Mouse (Mus musculus) embryonic facial prominence, embryonic 10.5 days (tissue): Measurements from ENCODE around the gene Gm12117. TPM values are rescaled to one million over a fixed set of nuclear protein-coding genes. Genes with fewer than 3 reads are reported as not detected.

Experiments used
- DNase-seq: peaks from one replicate; pipeline ENCODE4 v3.0.0-alpha.2; 2017; ENCODE audit warnings: low spot score
- H3K27ac ChIP-seq: fragments of 300-500 bp; sonication (generic); replicated peaks from 2 replicates; pipeline ENCODE4 v1.5.1; 2016; ENCODE audit warnings: mild to moderate bottlenecking
- H3K27me3 ChIP-seq: fragments of 300-500 bp; sonication (generic); replicated peaks from 2 replicates; pipeline ENCODE4 v1.6.1; 2016; ENCODE audit warnings: low read depth, mild to moderate bottlenecking; ENCODE audit not compliant: poor library complexity, severe bottlenecking
- H3K36me3 ChIP-seq: fragments of 300-500 bp; sonication (generic); replicated peaks from 2 replicates; pipeline ENCODE4 v1.6.1; 2016; ENCODE audit warnings: mild to moderate bottlenecking, moderate library complexity
- H3K4me1 ChIP-seq: fragments of 300-500 bp; sonication (generic); 2 replicates; pipeline ENCODE4 v1.6.1; 2016
- H3K4me3 ChIP-seq: fragments of 300-500 bp; sonication (generic); 2 replicates; pipeline ENCODE4 v1.5.1; 2016; ENCODE audit warnings: mild to moderate bottlenecking, moderate library complexity
- H3K9me3 ChIP-seq: fragments of 300-500 bp; sonication (generic); 2 replicates; pipeline ENCODE4 v1.6.1; 2016; ENCODE audit warnings: mild to moderate bottlenecking
- WGBS: fragments of 180-500 bp; shearing (Covaris S2); methylation state at CpG from one replicate; pipeline ENCODE4 v1.1.7; 2016; 5-methylcytosine and 5-hydroxymethylcytosine counted together
- polyA plus RNA-seq: library from polyadenylated mRNA; unstranded; fragments of >200 nt; fragmentation: Nextera tagmentation; extraction: Ambion mirVana; gene quantifications from 2 replicates; pipeline ENCODE4 v1.2.1, GENCODE M21; 2016

Gm12117 gene
- polyA plus RNA-seq, 1 experiment from 2014 or later, result not detected

DNA sequence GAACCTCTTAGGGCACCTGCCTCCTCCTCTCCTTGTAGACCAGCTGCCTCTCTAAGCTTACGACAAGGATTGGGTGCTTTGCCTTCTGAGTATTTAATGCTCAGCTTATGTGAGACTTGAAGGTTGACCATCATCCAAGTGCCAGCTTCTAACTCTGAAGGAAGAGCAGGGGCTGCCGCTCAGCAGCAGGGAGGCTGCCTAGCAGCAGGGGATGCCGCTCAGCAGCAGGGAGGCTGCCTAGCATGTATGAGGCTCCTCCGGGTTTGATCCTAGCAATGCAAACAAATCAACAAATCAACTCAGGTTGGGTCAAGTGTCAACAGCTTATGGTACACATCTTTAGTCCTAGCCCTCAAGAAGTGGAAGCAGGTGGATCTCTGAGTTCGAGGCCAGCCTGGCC lies 44.5 kb downstream of the Gm12117 start:
- H3K4me1 ChIP-seq, result 0 out of 2 replicates have a peak, but pooled peaks cover 3% of the 10 kb centered on the region
- WGBS, result 69% methylated on average over 5 of the region's 5 CpGs
- H3K4me3 ChIP-seq, result no peak overlapping the region
- H3K27ac ChIP-seq, result no peak overlapping the region
- H3K36me3 ChIP-seq, result no peaks in the 10 kb centered on the region
- no peak for DNase-seq
- no peaks in the 10 kb centered on the region for H3K9me3 ChIP-seq
- no peaks in the 10 kb centered on the region for H3K27me3 ChIP-seq

DNA sequence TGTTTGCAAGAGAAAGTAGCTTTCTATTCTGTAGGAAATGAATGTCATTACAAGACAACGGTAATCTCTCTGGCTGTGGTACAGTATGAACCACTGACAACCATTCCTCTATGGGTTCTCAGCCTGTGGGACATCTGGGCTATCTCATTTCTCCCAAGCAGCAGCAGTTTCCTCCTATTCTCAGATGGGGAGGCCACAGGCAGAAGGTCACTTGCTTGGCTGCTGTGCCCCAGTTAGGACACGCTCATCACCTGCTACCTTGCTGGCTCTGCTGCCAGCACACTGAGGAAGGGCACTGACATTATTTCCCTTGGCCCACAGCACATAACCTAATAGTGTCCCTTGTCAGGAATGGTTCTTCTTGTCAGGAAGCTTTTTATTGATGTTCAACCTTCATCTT lies 48.4 kb downstream of the Gm12117 start:
- H3K27me3 ChIP-seq, result no peaks in the 10 kb centered on the region
- no peaks in the 10 kb centered on the region for H3K36me3 ChIP-seq
- no peak overlapping the region for H3K27ac ChIP-seq
- H3K9me3 ChIP-seq, result no peaks in the 10 kb centered on the region
- WGBS, result 96% methylated on average over 2 of the region's 2 CpGs
- no peak for DNase-seq
- H3K4me1 ChIP-seq, result peaks cover 20% of the 10 kb centered on the region
- no peak overlapping the region for H3K4me3 ChIP-seq

GRCm38 (mm10) chr11:33226516-33226915 lies 50.0 kb downstream of the Gm12117 start:
- Histone ChIP-seq H3K27me3 (no peaks in the 10 kb centered on the region), H3K27ac (no peak overlapping the region), H3K9me3 (no peaks in the 10 kb centered on the region), H3K4me3 (no peak overlapping the region), H3K36me3 (no peaks in the 10 kb centered on the region), H3K4me1 (peaks cover 31% of the 10 kb centered on the region)
- 70% methylated on average over 8 of the region's 8 CpGs for whole genome bisulfite sequencing
- no peak for DNase-seq

Other genes with a start within 250 kb of the Gm12117 start
- 2.8 and 3.4 TPM in 2 replicates for gene Fgf18, start 129.3 kb downstream of the Gm12117 start, polyA plus RNA-seq
- 1,564 and 1,604 TPM in 2 replicates for gene Npm1, start 113.5 kb downstream of the Gm12117 start, polyA plus RNA-seq
- gene Tlx3, start 73.1 kb downstream of the Gm12117 start, polyA plus RNA-seq, result 5.0 TPM in 2 replicates
- gene Ranbp17, start 237.0 kb upstream of the Gm12117 start, polyA plus RNA-seq, result 9.1 and 12.4 TPM in 2 replicates